Mouse (Mus musculus) E14TG2a.4 (cell line): ENCODE results near the gene Gjc2.

ENCODE experiments used
- CTCF ChIP-seq: conservative IDR thresholded peaks from 2 replicates; pipeline ENCODE4 v1.5.1; 2014; ENCODE audit warnings: low read length
- NANOG ChIP-seq: IDR thresholded peaks from 2 replicates; pipeline ENCODE4 v1.6.1; 2014; ENCODE audit warnings: borderline replicate concordance, low read length, mixed read lengths
- POU5F1 ChIP-seq: IDR thresholded peaks from 2 replicates; pipeline ENCODE4 v1.6.1; 2014; ENCODE audit warnings: low read length, borderline replicate concordance

DNA sequence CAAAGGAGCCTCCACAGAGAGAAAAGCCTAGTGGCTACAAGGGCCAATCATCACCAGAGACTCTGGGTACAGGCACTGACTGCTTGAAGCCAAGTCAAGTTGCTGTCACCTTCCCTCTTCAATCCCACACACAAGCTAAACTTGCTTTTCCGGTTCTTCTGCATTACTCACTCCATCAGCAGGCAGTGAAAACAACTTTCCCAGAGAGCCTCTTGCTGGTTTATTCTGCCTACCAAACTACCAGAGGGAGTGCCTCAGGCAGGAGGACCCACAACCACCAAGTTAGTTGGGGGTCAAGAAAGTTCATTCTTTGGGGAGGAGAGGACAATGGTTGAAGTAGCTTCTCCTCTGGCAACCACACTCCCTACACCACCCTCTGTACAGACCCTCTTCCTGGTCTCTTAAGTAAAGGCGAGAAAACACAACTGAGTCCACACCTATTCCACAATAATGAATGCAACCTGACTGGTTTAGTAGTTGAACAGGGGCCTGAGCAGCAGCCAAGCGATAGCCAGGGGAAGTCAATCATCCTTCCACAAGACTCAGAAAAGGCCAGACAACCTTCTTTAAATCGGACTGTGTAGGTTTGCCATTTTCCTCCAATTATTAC lies 35.5 kb upstream of the Gjc2 start:
- TF ChIP-seq POU5F1 = no peak
- no peak for TF ChIP-seq CTCF
- TF ChIP-seq NANOG = no peak
